Mouse (Mus musculus) T-cell, adult 2 months (primary cell): ENCODE data around the gene Scaf4.
"Not testable (repeated sequence)": the region's sequence is repeated elsewhere in the genome, so short reads cannot be mapped to it uniquely, and the experiment has no call there.

ENCODE experiments used
- DNase-seq: peaks from one replicate; pipeline ENCODE4 v3.0.0; 2022; ENCODE audit warnings: low spot score

Scaf4 gene

DNA sequence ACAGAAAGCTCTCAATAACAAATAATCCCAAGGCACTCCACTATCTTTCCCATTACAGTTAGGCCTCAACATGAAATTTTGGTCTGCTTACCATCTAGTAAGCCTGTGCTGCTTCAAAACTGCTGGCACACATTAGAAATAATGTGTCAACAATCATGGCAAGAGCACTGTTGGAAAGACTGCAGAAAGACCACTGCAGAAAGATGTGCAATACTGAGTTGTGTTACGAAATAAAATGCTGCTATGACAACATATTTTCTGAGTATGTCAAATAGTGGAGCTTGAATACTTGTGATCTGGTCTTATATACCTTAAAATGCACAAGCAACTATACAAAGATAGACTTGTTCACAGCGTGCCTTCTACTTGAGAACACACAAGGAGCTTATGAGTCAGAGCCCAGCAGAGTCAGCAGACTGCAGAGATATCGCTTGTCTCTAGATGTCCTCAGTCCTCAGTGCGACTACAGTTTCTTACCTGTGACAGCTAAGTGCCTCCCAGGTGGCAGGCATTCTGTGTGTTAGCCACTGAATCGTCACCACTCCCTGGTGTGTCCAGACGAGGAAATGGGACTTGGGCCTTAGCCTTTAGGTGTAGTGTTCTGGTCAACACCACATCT is 45.1 kb downstream of the Scaf4 start:
- DNase-seq, result no peak

- no peak for DNase-seq
Measured at GRCm38 (mm10) chr16:90235188-90235587, 49.1 kb downstream of the Scaf4 start.

- no peak for DNase-seq
Measured at GRCm38 (mm10) chr16:90234617-90235016, 49.7 kb downstream of the Scaf4 start.

GRCm38 (mm10) chr16:90233702-90234101 is 50.6 kb downstream of the Scaf4 start:
- no peak for DNase-seq

DNA sequence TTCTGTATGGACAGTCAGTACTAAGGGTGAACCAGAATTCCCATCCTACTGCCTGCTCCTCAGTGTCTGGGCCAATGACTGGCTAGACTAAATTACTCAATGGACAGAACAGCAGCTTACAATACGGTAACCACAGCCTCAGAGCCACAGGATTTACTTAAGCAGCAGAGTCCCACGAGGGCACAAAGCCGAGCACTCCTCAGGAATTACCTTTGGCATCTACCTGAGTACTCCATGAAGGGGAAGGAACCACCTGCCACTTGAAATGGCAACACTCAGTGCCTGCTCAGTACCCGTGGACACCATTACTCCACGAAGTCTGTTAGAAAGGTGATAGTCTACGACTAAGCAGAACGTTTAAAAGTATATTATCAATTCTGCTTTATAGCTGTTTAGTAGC is 53.0 kb downstream of the Scaf4 start:
- DNase-seq, result no peak

DNA sequence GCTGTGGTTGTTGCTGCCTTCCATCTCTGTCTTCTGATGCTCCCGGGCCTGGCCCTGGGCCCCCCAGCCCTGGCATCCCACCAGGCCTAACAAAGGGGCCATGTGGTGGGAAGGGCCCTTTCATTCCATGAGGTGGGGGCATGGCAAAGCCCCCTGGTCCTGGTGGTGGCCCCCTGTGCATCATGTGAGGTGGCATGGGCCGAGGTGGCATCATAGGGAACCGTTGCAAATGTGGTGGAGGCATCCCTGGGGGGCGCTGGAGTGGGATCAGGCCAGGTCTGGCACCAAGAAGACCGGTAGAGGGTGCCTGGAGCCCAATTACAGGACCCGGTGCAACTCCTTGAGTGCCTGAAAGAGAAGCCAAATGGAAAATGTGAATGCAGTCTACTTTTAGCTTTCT is 54.4 kb downstream of the Scaf4 start:
- no peak for DNase-seq

- peak; percentile 54 for DNase-seq
Measured at GRCm38 (mm10) chr16:90221441-90222070, 62.7 kb downstream of the Scaf4 start.

- DNase-seq, result peak; percentile 24
Measured at GRCm38 (mm10) chr16:90220892-90221431, 63.3 kb downstream of the Scaf4 start.

GRCm38 (mm10) chr16:90220026-90220891 is 64.0 kb downstream of the Scaf4 start, which contains the start of gene Sod1:
Gene Sod1, plus strand, starts transcription at chr16:90220754.
- DNase-seq, result peak; percentile 95

DNA sequence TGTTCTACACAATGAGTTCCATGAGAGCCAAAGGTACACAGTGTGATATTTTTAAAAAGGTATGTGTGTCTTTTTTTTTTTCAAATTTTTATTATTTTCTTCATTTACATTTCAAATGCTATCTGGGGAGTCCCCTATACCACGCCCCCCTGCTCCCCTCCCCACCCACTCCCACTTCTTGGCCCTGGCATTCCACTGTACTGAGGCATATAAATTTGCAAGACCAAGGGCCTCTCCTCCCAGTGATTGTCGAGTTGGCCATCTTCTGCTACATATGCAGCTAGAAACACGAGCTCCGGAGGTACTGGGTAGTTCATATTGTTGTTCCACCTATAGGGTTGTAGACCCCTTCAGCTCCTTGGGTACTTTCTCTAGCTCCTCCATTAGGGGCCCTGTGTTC is 64.9 kb downstream of the Scaf4 start:
- not testable (repeated sequence) for DNase-seq

DNA sequence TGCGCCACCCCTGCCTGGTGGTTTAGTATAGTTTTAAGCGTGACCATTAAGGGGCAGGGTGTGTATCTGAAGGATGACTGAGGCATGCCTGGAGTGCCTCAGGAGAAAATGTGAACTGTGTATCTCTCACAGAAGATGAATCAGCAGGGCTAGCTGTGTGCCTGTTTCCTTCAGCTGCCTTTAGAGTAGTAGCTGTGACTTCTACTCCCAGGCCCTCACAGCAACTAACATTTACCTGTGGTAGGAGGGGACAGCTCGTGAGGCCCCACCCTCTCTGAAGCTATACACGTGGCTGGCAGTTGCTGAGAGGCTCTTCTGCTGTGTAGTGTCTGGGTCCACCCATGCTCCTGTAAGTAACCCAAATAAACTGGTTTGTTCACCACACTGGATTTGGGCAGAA is 66.4 kb downstream of the Scaf4 start:
- DNase-seq, result no peak

DNA sequence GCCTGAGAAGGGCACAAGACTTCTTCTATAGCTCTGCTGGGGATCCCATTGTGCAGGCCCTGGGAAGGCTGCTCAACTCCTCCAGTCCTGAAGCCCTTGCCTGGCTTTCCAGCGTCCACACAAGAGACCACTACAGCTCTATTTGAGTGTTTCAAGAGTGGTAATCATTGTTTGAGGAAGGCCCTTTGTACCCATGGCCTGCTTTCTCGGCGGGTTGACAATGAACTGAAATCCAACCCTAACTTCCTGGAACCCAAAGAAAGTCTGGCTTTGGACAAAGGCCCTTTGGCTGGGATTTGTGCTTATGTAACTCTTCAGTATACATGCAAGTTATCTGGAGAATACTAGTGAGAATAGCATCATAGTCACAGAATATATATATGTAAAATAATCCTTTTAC is 66.9 kb downstream of the Scaf4 start:
- DNase-seq, result no peak

GRCm38 (mm10) chr16:90216414-90216813 is 67.9 kb downstream of the Scaf4 start:
- DNase-seq, result no peak

GRCm38 (mm10) chr16:90215879-90216278 is 68.4 kb downstream of the Scaf4 start:
- not testable (repeated sequence) for DNase-seq

GRCm38 (mm10) chr16:90214731-90215565 is 69.4 kb downstream of the Scaf4 start:
- no peak for DNase-seq

DNA sequence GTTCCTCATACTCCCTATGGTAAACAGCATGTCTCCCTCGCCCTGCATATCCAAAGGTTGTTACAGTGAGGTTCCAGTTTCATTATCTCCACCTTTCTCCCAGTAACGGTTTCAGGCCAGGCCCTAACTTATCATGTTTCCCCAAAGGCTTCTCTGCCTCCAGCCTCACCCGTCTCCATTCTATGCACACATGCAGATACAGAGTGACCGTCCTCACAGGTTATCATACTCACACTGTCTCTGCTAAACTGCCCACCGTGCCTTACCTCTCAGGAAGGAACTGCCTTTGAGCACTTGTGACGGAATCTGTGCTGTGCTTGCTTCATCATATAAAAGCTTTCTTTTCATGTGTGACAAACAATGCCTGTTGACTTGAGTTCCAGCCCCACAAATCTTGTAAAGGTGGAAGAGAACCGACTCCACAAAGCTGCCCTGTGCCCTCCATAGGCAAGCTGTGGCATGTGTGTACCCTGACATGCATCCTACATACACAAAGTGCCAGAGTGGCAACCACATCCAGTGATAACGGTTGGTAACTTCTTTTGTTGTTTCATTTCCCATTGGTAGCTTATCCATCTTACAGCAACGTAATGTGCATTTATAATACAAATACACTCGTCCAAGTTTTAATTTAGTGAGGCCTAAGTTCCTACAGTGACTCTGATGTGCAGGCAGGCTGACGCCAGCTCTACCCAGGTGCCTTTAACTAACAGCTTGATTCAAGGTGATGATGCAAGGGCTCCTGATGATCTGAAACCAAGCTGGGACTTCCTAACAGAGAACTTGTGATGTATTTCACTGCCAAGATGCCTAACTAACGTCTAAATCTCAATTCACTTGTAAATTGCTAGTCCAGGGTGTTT is 70.6 kb downstream of the Scaf4 start:
- no peak for DNase-seq

DNA sequence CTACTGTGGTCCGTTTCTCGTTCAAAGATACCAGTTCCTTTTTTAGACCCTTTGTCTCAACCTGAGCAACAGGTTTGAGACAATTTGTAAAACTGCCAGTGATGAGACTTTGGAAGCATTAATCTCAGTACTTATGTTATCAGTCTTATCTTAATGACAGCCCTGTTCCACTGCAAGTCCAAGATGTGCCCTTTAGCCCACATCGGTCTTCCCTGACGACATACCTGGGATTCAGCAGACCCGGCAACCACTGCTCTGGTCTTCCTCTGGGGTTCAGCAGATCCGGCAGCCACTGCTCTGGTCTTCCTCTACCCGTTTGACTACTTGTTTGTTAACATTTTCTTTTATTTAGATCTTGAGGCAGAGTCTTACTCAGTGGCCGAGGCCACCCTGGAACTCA is 72.5 kb downstream of the Scaf4 start:
- no peak for DNase-seq

DNA sequence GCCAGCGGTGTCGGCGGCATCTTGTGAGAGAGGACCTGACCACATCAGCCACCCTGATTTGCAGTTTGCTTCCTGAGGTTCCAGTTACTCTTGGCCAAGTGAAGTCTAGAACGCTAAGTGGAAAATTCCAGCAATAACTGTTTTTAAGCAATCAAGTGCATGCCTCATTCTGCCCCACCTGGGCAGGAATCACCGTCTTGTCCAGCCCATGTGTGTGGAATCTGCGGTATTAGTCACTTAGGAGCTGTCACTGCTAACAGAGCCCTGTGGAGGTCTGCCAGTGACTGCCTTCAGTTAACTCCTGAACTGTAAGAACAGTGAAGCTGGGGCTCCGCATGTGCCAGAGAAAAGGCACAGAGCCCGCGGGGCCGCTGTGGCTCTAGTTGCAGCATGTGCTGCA is 73.6 kb downstream of the Scaf4 start:
- no peak for DNase-seq

DNA sequence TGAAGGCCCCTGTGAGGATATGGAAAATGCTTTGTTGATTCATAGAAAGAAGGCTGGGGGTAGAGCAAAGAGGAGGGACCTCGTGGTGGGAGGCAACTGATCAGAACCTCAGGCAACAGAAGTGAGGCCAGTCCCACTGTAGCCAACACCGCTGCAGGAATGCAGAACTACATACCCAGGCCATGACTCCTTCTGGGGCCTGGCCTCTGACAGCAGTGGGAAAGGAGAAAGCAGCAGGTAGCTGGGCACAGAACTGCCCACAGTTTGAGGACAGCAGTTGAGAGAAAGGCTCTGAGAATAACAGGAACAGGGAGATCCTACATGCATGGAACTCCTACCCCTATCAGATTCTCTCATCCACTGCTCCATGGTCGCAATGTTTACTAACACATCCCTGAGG is 75.3 kb downstream of the Scaf4 start:
- DNase-seq, result no peak

DNA sequence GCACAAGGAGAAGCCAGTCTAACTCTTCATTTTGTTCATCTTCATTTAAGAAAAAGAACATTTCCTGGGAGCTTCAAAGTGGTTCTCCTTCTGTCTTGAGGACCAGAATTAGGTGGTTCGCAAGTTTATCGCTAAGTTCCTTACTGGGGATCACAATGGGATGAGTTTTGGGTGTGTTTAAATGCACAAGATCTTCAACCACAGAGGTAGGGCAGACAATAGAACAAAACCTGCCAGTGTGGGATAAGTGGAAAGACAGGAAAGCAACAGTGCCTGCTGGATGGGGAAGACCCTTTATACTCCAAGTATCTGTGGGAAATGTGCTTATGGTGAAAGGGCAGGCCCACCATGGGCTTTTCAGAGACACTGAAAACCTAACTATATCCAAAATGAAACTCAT is 79.4 kb downstream of the Scaf4 start:
- no peak for DNase-seq
